Mouse (Mus musculus): ENCODE data around the gene Osbpl3. TPM values are rescaled to one million over a fixed set of nuclear protein-coding genes. Genes with fewer than 3 reads are reported as not detected.

Gene Osbpl3
- total RNA-seq, 2 experiments from 2014 or later, result 3.3 to 3.6 TPM

GRCm38 (mm10) chr6:50402872-50403271 is 53.1 kb downstream of the Osbpl3 start:
- DNase-seq, result no peak

DNA sequence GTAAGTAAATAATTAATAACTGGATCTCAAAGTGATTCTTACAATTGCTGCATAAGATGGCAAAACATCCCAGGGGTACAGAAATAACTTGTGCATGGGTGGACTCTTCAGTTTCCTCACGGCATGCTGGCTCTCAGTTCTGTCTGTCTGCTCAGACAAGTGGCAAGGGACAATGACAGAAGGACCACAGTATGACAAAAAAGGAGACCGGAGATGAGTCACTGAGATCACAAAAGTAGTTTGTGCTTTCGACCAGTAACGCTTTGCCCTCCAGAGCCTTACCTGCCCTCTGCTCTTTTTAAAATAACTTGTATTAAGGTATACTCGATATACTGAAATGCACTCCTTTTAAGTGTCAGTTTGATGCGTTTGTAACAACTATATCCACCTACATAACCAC is 55.8 kb downstream of the Osbpl3 start:
- no peak for DNase-seq

- no peak for DNase-seq
Observed at GRCm38 (mm10) chr6:50399427-50400195, 56.4 kb downstream of the Osbpl3 start.

DNA sequence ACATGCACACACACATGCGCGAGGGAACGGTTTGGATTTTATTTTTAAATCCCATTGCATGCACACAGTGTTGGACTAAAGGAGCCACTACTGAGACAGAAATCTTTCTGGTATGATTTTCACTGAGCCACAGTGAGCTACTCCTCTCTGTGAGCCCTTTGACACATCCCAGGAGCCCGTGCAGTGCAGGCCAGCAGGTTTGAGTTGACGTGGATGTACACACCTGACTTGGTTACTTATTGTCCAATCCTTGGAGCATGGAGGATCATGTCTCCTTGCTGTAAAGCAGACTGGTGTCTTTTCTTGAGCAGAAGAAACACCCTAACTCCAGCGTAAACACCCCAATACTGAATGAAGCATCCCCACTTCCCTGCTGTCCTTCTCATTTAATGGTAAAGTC is 57.7 kb downstream of the Osbpl3 start:
- DNase-seq, result no peak

DNA sequence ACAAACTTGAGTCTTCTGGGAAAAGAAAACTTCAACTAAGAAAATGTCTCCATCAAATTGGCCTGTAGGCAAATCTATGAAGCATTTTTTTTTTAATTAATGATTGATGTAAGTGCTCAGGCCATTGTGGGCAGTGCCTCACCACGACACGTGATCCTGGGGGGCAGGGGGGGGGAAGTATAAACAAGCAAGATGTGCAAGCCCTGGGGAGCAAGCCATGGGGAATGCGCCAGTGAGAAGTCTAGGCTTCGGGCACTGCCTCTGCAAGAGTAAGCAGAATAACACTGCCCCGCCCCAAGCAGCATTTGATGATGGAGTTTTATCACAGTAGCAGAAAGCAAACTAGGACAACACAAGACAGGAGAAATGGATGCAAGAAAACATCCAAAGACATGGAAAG is 58.9 kb downstream of the Osbpl3 start:
- DNase-seq, result no peak

GRCm38 (mm10) chr6:50395641-50396312 is 60.2 kb downstream of the Osbpl3 start:
- no peak for DNase-seq

DNA sequence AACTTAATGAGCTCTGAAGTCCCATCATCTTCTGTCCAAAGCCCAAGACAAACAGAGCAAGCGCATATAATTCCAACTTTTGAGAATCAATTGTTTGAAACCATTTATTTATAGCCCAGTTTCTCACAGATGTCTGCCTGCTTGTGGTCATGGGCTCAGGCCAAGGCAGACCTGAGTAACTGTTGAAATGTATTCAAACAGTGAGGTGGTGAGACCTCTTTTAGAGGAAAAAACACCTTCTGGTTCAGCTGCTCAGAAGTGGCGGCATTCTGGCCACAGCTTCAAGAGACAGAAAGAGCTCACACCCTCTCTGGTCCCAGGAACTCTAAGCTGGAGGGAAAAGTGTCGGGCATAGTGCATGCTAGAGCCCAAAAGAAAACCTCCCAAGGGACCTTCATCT is 61.6 kb downstream of the Osbpl3 start:
- DNase-seq, result no peak

- no peak for DNase-seq
Observed at GRCm38 (mm10) chr6:50393960-50394359, 62.0 kb downstream of the Osbpl3 start.

DNA sequence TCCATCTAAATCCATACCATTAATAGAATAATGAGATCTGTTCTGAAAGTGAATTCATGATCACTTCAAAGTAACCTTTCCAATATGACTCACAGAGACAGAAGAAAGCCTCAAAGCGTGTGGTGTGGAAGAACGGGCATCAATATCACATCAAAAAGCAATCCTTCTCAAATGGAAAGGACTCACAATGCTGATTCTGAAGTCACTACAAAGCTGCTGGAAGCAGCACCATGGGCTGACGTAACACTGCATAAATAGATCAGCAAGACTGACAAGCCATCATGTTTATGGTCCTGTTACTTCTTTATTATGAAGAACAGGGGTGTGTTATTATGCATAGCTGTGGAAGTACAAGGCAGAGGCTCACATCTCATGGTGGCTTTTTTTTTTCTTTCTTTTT is 64.0 kb downstream of the Osbpl3 start:
- no peak for DNase-seq

GRCm38 (mm10) chr6:50390313-50390712 is 65.7 kb downstream of the Osbpl3 start:
- DNase-seq, result no peak

DNA sequence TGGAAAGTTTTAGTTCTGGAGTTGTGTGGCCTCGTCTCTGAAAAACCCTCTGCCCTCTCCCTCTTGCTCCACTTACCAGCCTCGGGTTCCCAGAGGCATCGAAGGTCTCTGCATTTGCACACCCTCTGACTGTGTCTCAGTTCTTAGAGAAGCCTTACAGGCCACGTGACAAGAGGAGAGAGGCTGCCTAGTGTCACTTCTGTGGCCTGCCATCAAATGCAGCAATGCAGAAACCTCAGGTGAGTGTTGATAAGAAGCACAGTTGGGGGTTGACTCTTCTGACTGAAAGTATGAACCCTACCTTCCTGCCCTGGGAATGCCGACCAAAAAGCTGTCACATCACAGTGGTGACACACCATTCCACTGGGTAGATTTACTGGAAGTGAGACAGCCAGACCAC is 68.4 kb downstream of the Osbpl3 start:
- DNase-seq, result no peak

DNA sequence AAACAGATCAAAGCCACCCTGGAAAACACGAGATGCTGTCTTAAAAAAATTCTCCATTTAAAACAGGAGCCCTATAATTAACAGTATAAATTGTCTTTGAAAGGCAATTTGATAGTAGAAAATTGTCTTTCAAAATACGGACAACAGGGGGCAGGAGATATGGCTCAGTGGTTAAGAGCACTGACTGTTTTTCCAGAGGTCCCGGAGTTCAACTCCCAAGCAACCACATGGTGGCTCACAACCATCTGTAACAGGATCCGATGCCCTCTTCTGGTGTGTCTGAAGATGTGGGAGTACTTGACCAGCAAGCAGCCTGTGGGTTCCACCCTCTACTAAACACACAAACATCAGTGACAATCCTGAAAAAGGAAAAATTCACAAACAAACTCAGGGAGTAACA is 69.5 kb downstream of the Osbpl3 start:
- DNase-seq, result no peak

DNA sequence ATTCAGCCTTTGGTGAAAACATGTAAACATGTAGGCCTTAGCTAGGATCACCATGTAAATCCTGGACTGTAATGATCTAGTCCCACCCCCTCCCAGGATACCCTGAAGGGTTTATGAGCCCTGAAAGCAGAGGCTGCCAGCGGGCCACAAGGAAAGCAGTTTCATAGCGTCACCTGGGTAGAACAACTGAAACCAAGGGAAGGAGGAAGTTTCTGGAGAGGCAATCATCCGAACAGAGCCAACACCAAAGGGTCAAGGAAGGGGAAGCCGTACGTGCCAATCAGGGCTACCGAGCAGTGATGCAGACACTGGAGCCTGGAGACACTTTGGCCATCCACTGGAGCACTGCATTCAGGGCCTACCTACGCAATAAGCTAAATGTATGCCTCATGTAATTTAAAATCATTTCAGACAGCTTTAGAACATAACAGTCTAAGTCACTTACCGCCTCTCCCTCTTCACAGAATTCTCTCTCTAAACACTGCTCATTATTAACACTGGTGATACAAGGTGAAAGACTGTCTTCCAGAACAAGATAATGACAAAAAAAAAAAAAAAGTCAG is 70.5 kb downstream of the Osbpl3 start:
- DNase-seq, result no peak

DNA sequence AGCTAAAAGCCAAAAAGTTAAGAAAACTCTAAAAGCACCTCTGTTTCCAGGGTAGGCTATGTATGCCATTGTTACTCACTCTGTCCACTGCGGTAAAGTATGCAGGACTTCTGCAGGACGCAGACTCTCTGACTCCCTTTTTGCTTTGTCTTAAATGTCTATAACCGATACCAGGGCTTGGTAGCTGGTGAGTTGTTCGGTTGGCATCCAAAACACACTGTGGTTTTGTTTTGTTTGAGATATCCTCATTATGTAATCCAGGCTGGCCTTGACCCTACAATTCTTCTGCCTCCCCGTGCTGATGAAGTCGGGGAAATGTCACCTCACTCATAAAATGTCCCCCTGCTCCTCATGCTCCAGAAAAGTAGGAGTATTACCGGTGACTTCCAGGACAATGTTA is 73.3 kb downstream of the Osbpl3 start:
- DNase-seq, result no peak

GRCm38 (mm10) chr6:50382196-50382595 is 73.8 kb downstream of the Osbpl3 start:
- no peak for DNase-seq

DNA sequence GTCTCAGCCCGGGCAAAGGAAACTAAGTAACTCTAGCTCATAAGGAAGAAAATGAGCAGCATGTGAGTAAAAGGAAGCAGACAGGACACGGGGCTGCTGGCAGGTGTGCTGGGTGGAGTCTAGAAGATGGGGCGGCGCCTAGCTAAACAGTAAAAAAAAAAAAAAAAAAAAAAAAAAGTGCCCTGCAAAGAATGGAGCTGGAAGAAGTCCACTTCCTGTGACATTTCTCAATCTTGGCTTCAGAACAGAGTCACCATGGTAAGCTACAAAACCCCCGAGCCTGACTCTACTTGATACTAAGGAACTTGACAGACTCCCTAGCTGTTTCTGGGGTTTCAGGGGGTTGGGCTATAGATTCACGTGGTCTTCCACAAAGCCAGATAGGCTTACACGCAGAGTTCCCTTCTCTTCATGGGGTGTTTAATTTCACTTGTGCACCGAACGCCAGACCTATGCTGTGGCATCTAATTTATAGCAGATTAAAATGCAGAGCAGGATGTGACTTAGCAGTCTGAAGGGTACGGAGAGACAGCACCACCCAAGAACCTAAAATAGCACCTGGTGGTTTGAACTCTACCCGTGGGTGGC is 74.4 kb downstream of the Osbpl3 start:
- no peak for DNase-seq

GRCm38 (mm10) chr6:50379740-50380139 is 76.3 kb downstream of the Osbpl3 start:
- no peak for DNase-seq

DNA sequence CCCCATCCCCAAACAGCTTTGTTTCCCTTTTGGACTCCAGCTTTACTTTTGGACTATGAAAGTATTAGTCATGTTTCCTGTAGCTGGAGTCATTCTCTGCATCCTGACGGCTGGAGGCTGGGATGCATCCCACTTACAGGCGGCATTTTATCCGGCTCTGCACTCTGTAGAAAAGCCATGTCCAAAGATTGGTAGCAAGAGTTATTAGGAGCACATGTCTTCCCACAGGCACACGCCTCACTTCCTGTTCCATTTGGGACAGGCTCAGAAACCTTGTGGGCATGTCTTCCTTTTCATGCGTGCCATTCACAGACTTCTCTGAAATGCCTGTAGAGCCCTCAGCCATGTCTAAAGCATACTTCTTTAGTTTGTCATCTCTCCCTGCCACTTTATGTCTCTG is 76.9 kb downstream of the Osbpl3 start:
- DNase-seq, result no peak

DNA sequence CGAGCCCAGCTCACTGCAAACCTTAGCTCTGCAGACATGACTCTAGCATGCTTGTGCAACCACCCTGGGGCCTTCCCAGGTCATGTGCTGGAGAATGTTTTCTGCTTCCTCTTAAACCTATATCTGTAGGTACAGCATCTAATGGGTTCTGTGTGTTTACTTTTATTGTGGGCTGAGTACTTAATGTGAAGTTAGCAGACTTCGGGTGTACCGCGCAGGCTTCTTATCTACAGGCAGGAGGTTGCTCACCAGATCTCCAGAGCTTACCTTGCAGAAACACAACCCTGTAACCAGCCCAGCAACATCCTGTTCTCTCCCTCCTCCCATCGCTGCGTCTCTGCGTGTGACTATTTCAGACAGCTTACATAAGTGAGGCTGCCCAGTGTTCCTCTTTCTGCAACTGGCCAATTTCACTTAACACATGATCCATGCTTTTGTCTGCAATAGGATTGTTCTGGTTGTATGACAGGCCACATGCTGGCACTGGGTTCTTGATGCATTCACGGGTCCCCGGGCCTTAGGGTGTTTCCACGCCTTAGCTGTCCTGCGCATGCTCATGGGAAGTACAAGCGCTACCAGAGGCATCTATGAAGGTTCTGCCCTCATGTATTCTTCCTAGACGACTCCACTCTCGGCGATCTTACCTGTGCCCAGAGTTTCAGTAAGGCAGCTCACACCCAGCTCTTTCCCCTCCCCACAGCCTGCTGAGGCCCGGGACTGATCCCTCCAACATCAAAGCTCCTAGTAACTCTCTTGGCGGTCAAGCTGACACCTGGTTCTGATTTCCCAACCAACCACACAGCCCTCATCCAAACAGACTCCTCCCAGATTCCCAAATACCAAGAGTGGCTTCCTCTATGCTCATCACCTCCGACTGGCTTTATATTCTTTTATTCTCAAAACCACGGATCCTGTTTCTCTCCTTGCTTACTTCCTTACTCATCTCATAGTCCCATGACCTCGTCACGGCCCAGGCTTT is 78.0 kb downstream of the Osbpl3 start:
- DNase-seq, result no peak

DNA sequence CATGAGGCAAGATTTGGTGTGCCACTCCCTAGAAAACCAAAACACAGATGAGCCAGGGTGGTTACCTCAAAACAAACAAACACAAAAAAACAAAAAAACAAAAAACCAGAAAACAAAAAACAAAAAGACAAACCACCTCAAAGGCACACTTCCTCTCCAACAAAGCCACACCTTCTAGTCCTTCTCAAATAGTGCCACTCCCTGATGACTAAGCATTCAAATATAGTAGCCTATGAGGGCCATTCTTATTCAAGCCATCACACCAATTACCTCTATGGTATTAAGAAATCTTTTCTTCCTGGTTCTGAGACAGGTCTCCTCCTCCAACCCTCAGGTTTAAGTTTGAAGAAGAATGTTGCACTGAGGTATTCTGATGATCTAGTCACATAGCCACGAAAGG is 79.3 kb downstream of the Osbpl3 start:
- DNase-seq, result no peak

GRCm38 (mm10) chr6:50372516-50373424 is 83.2 kb downstream of the Osbpl3 start:
- DNase-seq, result no peak

Measured in gastrocnemius, postnatal 25 days (tissue).